Mouse (Mus musculus): ENCODE measurements around the gene Tm4sf20. TPM values are rescaled to one million over a fixed set of nuclear protein-coding genes. Genes with fewer than 3 reads are reported as not detected.

The Tm4sf20 gene
- polyA plus RNA-seq, 1 experiment from 2014 or later = not detected

- 85% methylated on average over 2 of the region's 2 CpGs for WGBS
- Histone ChIP-seq H3K36me3 (replicated peaks) (no peaks in the 10 kb centered on the region), H3K27me3 (ENCODE audit: poor library complexity, severe bottlenecking) (no peaks in the 10 kb centered on the region), H3K4me3 (no peak overlapping the region), H3K27ac (no peak overlapping the region), H3K9me3 (no peaks in the 10 kb centered on the region), H3K4me1 (no peaks in the 10 kb centered on the region)
- no peak for DNase-seq (ENCODE audit: extremely low spot score, low spot score)
Observed at GRCm38 (mm10) chr1:82795211-82795610, 26.9 kb upstream of the Tm4sf20 start.

DNA sequence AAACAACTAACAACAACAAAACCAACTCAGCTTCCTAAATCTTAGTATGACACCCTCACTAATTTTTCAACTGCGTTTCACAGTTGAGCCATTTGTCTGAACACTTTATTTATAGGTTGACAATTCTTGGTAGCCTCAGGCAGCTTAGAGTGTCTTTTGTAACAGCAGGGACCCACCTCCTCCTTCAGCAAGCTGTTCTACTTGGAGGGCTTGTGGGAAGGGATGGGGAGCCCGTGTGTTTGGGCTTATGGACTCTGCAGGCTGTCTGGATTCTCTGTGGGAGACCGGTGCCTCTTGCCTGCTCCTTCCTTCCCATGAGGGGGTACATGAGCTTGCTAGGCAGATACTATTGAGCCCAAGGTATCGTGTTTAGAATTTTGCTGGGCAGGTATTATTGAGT, 25.7 kb upstream of the Tm4sf20 start:
- H3K4me1 ChIP-seq = no peaks in the 10 kb centered on the region
- no peak for DNase-seq (ENCODE audit: extremely low spot score, low spot score)
- no peak overlapping the region for H3K4me3 ChIP-seq
- WGBS = 57% methylated on average over 4 of the region's 4 CpGs
- no peaks in the 10 kb centered on the region for H3K27me3 ChIP-seq (ENCODE audit: poor library complexity, severe bottlenecking)
- no peaks in the 10 kb centered on the region for H3K9me3 ChIP-seq
- H3K27ac ChIP-seq = no peak overlapping the region
- H3K36me3 ChIP-seq (replicated peaks) = no peaks in the 10 kb centered on the region

DNA sequence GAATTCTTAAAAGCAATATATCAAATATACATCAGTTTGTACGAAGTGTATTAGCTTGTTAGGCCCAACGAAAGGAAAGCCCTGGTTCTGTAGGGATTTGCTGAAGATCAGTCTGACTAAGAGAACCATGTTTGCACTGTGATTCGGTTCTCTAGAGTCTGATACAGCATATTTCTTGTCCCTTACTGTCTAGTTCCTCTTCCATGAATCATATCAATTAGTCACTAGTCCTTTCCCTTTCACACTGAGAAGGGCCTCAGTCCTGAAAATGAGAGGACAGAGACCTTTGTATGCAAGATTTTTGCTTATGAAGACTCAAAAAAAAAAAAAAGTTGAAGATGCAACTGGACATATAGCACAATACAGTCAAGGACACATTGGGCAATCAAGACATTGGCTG, 24.8 kb upstream of the Tm4sf20 start:
- H3K4me3 ChIP-seq = no peak overlapping the region
- WGBS = 88% methylated on average over 3 of the region's 3 CpGs
- no peak for DNase-seq (ENCODE audit: extremely low spot score, low spot score)

GRCm38 (mm10) chr1:82792238-82792637, 24.0 kb upstream of the Tm4sf20 start:
- Histone ChIP-seq H3K27ac (no peak overlapping the region), H3K4me1 (no peaks in the 10 kb centered on the region), H3K36me3 (replicated peaks) (no peaks in the 10 kb centered on the region), H3K9me3 (no peaks in the 10 kb centered on the region), H3K4me3 (no peak overlapping the region), H3K27me3 (ENCODE audit: poor library complexity, severe bottlenecking) (no peaks in the 10 kb centered on the region)
- DNase-seq (ENCODE audit: extremely low spot score, low spot score) = no peak
- 90% methylated on average over 6 of the region's 6 CpGs for WGBS

More for the DNA sequence above, 24.8 kb upstream of the Tm4sf20 start:
- no peaks in the 10 kb centered on the region for H3K4me1 ChIP-seq
- H3K27ac ChIP-seq = no peak overlapping the region
- H3K27me3 ChIP-seq (ENCODE audit: poor library complexity, severe bottlenecking) = no peaks in the 10 kb centered on the region
- H3K9me3 ChIP-seq = no peaks in the 10 kb centered on the region
- H3K36me3 ChIP-seq (replicated peaks) = no peaks in the 10 kb centered on the region

DNA sequence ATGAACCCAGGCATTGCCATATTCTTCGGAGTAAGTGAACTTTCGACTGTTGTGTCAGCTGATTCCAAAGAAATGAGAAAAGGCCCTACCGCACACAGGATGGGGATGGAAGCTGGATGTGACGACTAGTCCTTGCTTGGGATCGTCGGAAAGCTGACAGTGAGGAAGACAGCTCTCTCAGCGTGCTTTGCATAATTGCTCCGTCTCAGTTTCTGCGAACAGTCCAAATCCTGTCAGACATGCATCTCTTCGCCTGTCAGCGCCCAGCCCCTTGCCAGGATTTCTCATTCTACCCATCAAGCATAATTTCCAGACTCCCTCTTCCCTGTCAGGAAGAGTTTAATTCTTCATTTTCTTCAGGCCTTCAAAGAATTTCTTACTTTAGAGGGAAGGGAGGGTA, 22.8 kb upstream of the Tm4sf20 start:
- no peak overlapping the region for H3K4me3 ChIP-seq
- no peak overlapping the region for H3K27ac ChIP-seq
- WGBS = 89% methylated on average over 11 of the region's 11 CpGs
- no peaks in the 10 kb centered on the region for H3K36me3 ChIP-seq (replicated peaks)
- no peaks in the 10 kb centered on the region for H3K4me1 ChIP-seq
- no peak for DNase-seq (ENCODE audit: extremely low spot score, low spot score)
- no peaks in the 10 kb centered on the region for H3K27me3 ChIP-seq (ENCODE audit: poor library complexity, severe bottlenecking)
- H3K9me3 ChIP-seq = no peaks in the 10 kb centered on the region

DNA sequence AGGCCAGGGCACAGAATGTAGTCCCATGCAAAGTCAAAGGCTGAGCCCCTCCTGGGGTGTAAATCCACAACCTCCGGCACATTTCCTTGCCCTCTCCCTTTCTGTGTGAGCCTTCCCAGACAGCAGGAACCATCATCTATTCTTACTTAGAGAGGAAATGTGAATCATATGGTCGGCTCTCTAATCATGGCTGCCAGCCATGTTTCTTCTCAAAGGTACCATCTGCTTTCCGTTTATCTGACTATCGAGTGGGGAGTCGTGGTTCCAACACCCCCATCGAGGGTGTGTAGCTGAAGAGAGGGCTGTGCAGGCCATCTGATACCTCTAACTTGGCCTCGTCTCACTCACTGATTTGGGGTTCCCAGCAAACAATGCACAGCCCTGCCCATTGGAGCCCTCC, 19.8 kb upstream of the Tm4sf20 start:
- Histone ChIP-seq H3K4me1 (no peaks in the 10 kb centered on the region), H3K27me3 (ENCODE audit: poor library complexity, severe bottlenecking) (no peaks in the 10 kb centered on the region), H3K9me3 (no peaks in the 10 kb centered on the region), H3K36me3 (replicated peaks) (no peaks in the 10 kb centered on the region), H3K4me3 (no peak overlapping the region), H3K27ac (no peak overlapping the region)
- no peak for DNase-seq (ENCODE audit: extremely low spot score, low spot score)
- 81% methylated on average over 7 of the region's 7 CpGs for WGBS

- no peak overlapping the region for H3K4me3 ChIP-seq
- no peaks in the 10 kb centered on the region for H3K9me3 ChIP-seq
- H3K36me3 ChIP-seq (replicated peaks) = no peaks in the 10 kb centered on the region
- no peak overlapping the region for H3K27ac ChIP-seq
- H3K4me1 ChIP-seq = no peaks in the 10 kb centered on the region
- WGBS = 14% methylated on average over 2 of the region's 2 CpGs
- peak; percentile 26 for DNase-seq (ENCODE audit: extremely low spot score, low spot score)
- H3K27me3 ChIP-seq (ENCODE audit: poor library complexity, severe bottlenecking) = no peaks in the 10 kb centered on the region
Observed at GRCm38 (mm10) chr1:82787414-82787813, 19.2 kb upstream of the Tm4sf20 start.

- H3K4me1 ChIP-seq = no peaks in the 10 kb centered on the region
- H3K27ac ChIP-seq = no peak overlapping the region
- no peak for DNase-seq (ENCODE audit: extremely low spot score, low spot score)
- no peak overlapping the region for H3K4me3 ChIP-seq
- H3K9me3 ChIP-seq = no peaks in the 10 kb centered on the region
- no peaks in the 10 kb centered on the region for H3K36me3 ChIP-seq (replicated peaks)
- no peaks in the 10 kb centered on the region for H3K27me3 ChIP-seq (ENCODE audit: poor library complexity, severe bottlenecking)
- 84% methylated on average over 6 of the region's 6 CpGs for WGBS
Observed at GRCm38 (mm10) chr1:82785546-82785945, 17.3 kb upstream of the Tm4sf20 start.

GRCm38 (mm10) chr1:82783559-82783958, 15.3 kb upstream of the Tm4sf20 start:
- H3K4me3 ChIP-seq = no peak overlapping the region
- 77% methylated on average over 3 of the region's 3 CpGs for WGBS
- H3K9me3 ChIP-seq = no peaks in the 10 kb centered on the region
- no peak for DNase-seq (ENCODE audit: extremely low spot score, low spot score)
- no peaks in the 10 kb centered on the region for H3K27me3 ChIP-seq (ENCODE audit: poor library complexity, severe bottlenecking)
- no peaks in the 10 kb centered on the region for H3K4me1 ChIP-seq
- no peaks in the 10 kb centered on the region for H3K36me3 ChIP-seq (replicated peaks)
- no peak overlapping the region for H3K27ac ChIP-seq

DNA sequence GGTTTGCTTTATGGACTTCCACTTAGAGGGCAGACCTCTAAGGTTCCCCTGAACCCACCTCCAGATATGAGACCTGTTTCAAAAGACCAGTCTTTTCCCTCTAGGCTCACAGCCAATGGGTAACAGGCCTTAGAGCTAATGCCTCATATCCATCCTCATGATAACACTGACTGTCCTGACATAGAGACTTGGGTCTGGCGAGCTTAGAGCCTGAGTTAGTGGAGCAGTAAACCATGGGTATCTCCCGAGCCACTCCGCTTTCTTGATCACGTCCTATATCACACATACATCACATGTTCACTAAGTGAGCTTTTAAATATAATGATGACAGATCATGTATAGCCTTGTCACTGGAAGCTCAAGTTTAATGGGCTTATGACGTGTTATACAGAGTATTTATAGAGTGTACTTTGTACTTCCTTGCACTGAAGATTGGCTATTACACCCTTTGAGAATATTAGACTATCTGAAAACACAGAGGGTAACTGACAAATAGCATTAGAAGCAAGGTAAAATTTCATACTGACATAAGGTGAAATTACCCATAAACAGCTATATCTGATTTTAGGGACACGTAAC, 11.2 kb upstream of the Tm4sf20 start:
- 94% methylated on average over 6 of the region's 6 CpGs for WGBS
- no peak overlapping the region for H3K27ac ChIP-seq

GRCm38 (mm10) chr1:82775293-82775692, 7.0 kb upstream of the Tm4sf20 start:
- H3K4me1 ChIP-seq = no peaks in the 10 kb centered on the region
- H3K27ac ChIP-seq = no peak overlapping the region
- no peaks in the 10 kb centered on the region for H3K9me3 ChIP-seq
- H3K27me3 ChIP-seq (ENCODE audit: poor library complexity, severe bottlenecking) = no peaks in the 10 kb centered on the region
- WGBS = 95% methylated on average over 4 of the region's 4 CpGs
- no peak overlapping the region for H3K4me3 ChIP-seq
- H3K36me3 ChIP-seq (replicated peaks) = no peaks in the 10 kb centered on the region; the same call in 1 of the 2 replicates
- DNase-seq (ENCODE audit: extremely low spot score, low spot score) = no peak

More for the DNA sequence above, 11.2 kb upstream of the Tm4sf20 start:
- no peak for DNase-seq (ENCODE audit: extremely low spot score, low spot score)
- H3K27me3 ChIP-seq (ENCODE audit: poor library complexity, severe bottlenecking) = no peaks in the 10 kb centered on the region
- no peak overlapping the region for H3K4me3 ChIP-seq
- no peaks in the 10 kb centered on the region for H3K9me3 ChIP-seq
- no peaks in the 10 kb centered on the region for H3K36me3 ChIP-seq (replicated peaks)
- H3K4me1 ChIP-seq = no peaks in the 10 kb centered on the region

GRCm38 (mm10) chr1:82773208-82773607, 4.9 kb upstream of the Tm4sf20 start:
- Histone ChIP-seq H3K27ac (no peak overlapping the region), H3K4me3 (no peak overlapping the region), H3K27me3 (ENCODE audit: poor library complexity, severe bottlenecking) (no peaks in the 10 kb centered on the region), H3K9me3 (no peaks in the 10 kb centered on the region), H3K36me3 (replicated peaks) (no peaks in the 10 kb centered on the region; the same call in 1 of the 2 replicates), H3K4me1 (no peaks in the 10 kb centered on the region)
- DNase-seq (ENCODE audit: extremely low spot score, low spot score) = no peak
- 72% methylated on average over 5 of the region's 5 CpGs for WGBS

GRCm38 (mm10) chr1:82772428-82772827, 4.2 kb upstream of the Tm4sf20 start:
- Histone ChIP-seq H3K36me3 (replicated peaks) (no peaks in the 10 kb centered on the region; the same call in 1 of the 2 replicates), H3K27me3 (ENCODE audit: poor library complexity, severe bottlenecking) (no peaks in the 10 kb centered on the region), H3K4me3 (no peak overlapping the region), H3K27ac (no peak overlapping the region), H3K4me1 (no peaks in the 10 kb centered on the region), H3K9me3 (no peaks in the 10 kb centered on the region)
- 87% methylated on average over 4 of the region's 4 CpGs for WGBS
- no peak for DNase-seq (ENCODE audit: extremely low spot score, low spot score)
